Mouse (Mus musculus) G1E (cell line): ENCODE measurements around the gene Hist1h4h. TPM values are rescaled to one million over a fixed set of nuclear protein-coding genes. Genes with fewer than 3 reads are reported as not detected.

Experiments
- ATAC-seq: 2 replicates; pipeline ENCODE4 v1.8.0; 2016; ENCODE audit warnings: mild to moderate bottlenecking; ENCODE audit not compliant: insufficient number of reproducible peaks, poor library complexity, low FRiP score, severe bottlenecking; ENCODE audit errors: extremely low read depth
- DNase-seq: peaks from one replicate; pipeline ENCODE4 v3.0.0; 2012; ENCODE audit warnings: low spot score
- H3K27me3 ChIP-seq: 2 replicates; pipeline ENCODE4 v1.6.1; 2012; ENCODE audit warnings: mild to moderate bottlenecking, low read length, inconsistent platforms; ENCODE audit not compliant: insufficient read depth
- H3K36me3 ChIP-seq: replicated peaks from 2 replicates; pipeline ENCODE3; 2012; ENCODE audit warnings: mild to moderate bottlenecking, inconsistent platforms
- H3K4me1 ChIP-seq: 2 replicates; pipeline ENCODE4 v1.6.1; 2012; ENCODE audit warnings: low read depth, low read length, inconsistent platforms, mixed read lengths; ENCODE audit not compliant: insufficient read depth
- H3K4me3 ChIP-seq: 2 replicates; pipeline ENCODE4 v1.5.1; 2012; ENCODE audit warnings: low read depth, mild to moderate bottlenecking, inconsistent platforms, low read length, moderate library complexity, mixed read lengths
- H3K9me3 ChIP-seq: replicated peaks from 2 replicates; pipeline ENCODE4 v1.6.1; 2012; ENCODE audit warnings: inconsistent platforms
- CTCF ChIP-seq: IDR thresholded peaks from 2 replicates; pipeline ENCODE4 v1.5.1; 2012; ENCODE audit warnings: low read depth, low read length, inconsistent platforms, mixed read lengths
- GATA1 ChIP-seq: IDR thresholded peaks from 2 replicates; pipeline ENCODE4 v1.6.1; 2012; ENCODE audit warnings: borderline replicate concordance, low read length, inconsistent platforms, mixed read lengths
- GATA2 ChIP-seq: IDR thresholded peaks from 2 replicates; pipeline ENCODE4 v1.6.1; 2012; ENCODE audit warnings: low read depth, low read length, inconsistent platforms, borderline replicate concordance
- POLR2AphosphoS5 ChIP-seq: IDR thresholded peaks from 2 replicates; pipeline ENCODE4 v1.6.1; 2012; ENCODE audit warnings: low read depth, low read length, inconsistent platforms; ENCODE audit not compliant: insufficient replicate concordance
- TAL1 ChIP-seq: conservative IDR thresholded peaks from 2 replicates; pipeline ENCODE4 v1.6.1; 2012; ENCODE audit warnings: low read depth, low read length, inconsistent platforms, mixed read lengths
- polyA plus RNA-seq: library from polyadenylated mRNA; stranded (reverse); fragments of >175 nt; gene quantifications from 2 replicates; pipeline ENCODE4 v1.2.3, GENCODE M21; 2012
- total RNA-seq, 2 experiments: library from RNA; stranded (forward) in 1 of 2; stranded (reverse) in 1 of 2; fragments of 200-1000 nt in 1 of 2; fragments of >200 nt in 1 of 2; fragmentation: Nextera tagmentation in 1 of 2; gene quantifications; 2 replicates each; pipeline ENCODE4 v1.2.3; 2014 to 2017

The Hist1h4h gene
- total RNA-seq (2014; fragmentation: Nextera tagmentation), result 309 and 344 TPM in 2 replicates
- 843 and 1,115 TPM in 2 replicates for total RNA-seq (2017)
- 11.0 and 66.6 TPM in 2 replicates for polyA plus RNA-seq

DNA sequence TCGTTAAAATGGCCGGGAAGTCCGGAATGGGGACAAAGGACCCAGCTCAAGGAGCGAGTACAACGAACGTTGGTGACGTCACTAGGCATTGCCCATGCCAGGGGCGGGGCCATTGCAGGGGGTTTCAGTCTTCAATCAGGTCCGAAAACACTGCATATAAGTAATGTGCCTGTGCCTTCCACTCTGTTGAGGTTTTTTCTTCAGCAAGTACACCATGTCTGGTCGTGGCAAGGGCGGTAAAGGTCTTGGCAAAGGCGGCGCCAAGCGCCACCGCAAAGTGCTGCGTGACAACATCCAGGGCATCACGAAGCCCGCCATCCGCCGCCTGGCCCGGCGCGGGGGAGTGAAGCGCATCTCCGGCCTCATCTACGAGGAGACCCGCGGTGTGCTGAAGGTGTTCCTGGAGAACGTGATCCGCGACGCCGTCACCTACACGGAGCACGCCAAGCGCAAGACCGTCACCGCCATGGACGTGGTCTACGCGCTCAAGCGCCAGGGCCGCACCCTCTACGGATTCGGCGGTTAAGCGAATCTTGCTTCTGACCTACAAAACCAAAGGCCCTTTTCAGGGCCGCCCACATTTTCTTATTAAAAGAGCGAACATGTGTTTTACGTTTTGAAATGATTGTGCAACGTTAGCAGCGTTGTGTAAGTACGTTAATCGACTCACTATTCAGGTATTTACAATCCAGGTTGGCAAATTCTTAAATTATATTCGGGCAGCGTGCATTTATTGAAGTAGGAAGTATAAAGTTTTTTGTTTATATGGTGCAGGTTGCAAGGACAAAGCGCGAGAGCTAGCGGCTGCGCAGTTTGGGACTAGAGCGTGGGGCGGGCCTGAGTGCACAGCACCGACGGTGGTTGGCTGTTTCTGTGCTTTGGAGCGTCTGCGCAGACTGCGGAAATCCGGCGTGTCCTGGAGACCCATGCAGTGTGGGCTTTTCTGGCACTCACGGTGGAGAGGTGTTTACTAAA is at the start of gene Hist1h4h:
Gene Hist1h4h, plus strand, starts transcription at position 150 of the 975 bp plus-strand sequence.
- peak within 1 kb of the TSS; percentile 69 for H3K4me3 ChIP-seq
- H3K27me3 ChIP-seq, result no peaks in the 10 kb centered on the region
- TF ChIP-seq POLR2AphosphoS5 (peak; percentile 98), TAL1 (no peak)
- DNase-seq (peak; percentile 51), ATAC-seq (peak; percentile 43)
- H3K9me3 ChIP-seq, result no peaks in the 10 kb centered on the region
- no peaks in the 10 kb centered on the region for H3K36me3 ChIP-seq
- H3K4me1 ChIP-seq, result peaks cover 26% of the 10 kb centered on the region

DNA sequence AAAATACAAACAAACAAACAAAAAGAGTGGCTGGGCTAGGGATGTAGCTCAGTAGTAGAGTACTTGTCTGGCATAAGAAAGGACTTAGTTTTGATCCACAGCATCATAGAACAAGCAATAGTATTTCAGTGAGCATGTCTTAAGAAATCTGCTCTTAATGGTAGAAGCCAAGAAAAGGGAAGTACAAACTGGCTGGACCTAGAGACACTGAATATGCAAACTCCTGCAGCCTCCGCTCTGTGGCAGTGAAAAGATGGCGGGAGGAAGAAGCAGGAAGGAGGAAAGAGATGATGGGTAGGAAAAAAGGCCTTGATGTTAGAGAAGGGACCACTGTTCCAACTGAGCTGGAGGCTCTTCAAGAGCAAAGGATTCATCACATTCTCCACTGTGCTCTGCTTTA is 47.7 kb upstream of the Hist1h4h start:
- ATAC-seq (no peak), DNase-seq (no peak)
- Histone ChIP-seq H3K27me3 (peaks cover 64% of the 10 kb centered on the region), H3K36me3 (no peaks in the 10 kb centered on the region), H3K4me3 (no peak overlapping the region), H3K9me3 (no peaks in the 10 kb centered on the region), H3K4me1 (peaks cover 12% of the 10 kb centered on the region)
- TF ChIP-seq GATA1 (no peak), POLR2AphosphoS5 (no peak), GATA2 (no peak), TAL1 (no peak), CTCF (no peak)

- DNase-seq, result no peak
- TF ChIP-seq CTCF (no peak), GATA2 (no peak), POLR2AphosphoS5 (no peak)
- ATAC-seq, result no peak
- peaks cover 62% of the 10 kb centered on the region for H3K27me3 ChIP-seq
- no peak overlapping the region for H3K4me3 ChIP-seq
- no peaks in the 10 kb centered on the region for H3K9me3 ChIP-seq
- H3K36me3 ChIP-seq, result no peaks in the 10 kb centered on the region
- H3K4me1 ChIP-seq, result peaks cover 20% of the 10 kb centered on the region
These were observed 45.6 kb upstream of the Hist1h4h start for GRCm38 (mm10) chr13:23485271-23485670.

DNA sequence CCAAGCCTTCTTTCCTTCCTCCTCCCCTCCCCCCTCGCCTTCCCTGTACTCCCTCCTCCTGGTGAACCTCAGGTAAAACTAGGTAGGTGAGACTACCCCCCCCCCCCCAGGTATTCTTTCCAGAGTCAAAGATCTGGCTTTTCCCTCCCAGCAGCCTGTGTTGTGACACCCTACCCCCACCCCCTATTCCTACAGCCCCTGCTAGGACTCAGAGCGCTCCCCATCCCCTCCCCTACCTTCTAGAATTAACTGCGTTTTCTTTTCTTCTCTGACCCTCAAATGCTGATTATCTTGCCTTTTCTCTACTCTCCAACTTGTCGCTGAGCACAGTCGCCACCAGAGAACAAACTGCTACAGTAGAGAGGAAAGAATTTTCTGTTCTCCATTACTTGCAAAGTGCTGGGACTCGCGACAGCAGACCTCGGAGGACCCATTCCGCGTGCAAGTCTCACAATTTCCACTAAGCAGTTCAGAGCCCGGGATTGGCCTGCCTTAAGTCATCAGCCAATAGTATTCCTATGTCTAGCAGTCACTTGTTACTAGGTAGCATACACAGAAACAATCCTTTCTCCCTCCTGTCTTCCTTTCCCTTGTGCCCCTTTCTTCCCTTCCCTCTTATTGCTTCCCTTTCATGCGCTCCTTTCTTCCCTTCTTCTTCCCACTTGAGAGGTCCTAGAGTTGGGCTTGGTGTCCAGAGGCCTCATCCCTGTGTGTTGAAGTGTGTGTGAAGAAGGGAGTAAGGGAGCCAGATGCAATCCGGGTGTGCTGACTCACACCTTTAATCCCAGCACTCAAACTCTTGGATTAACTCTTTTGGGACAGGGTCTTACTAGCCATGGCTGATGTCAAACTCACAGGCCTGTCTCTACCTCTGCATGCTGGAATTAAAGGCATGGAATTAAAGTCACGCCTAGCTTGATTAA is 42.2 kb upstream of the Hist1h4h start, which contains the start of gene Btn2a2:
Gene Btn2a2, minus strand, starts transcription at position 458 of the 923 bp plus-strand sequence.
- ATAC-seq, result peak; percentile 84
- Histone ChIP-seq H3K9me3 (no peaks in the 10 kb centered on the region), H3K27me3 (peaks cover 35% of the 10 kb centered on the region), H3K36me3 (no peaks in the 10 kb centered on the region), H3K4me3 (no peak within 1 kb of the TSS; the same call in 1 of the 2 replicates), H3K4me1 (peaks cover 30% of the 10 kb centered on the region)
- DNase-seq, result no peak
- TF ChIP-seq TAL1 (no peak), CTCF (no peak), POLR2AphosphoS5 (no peak), GATA1 (no peak), GATA2 (no peak)

GRCm38 (mm10) chr13:23490863-23491262 is 40.0 kb upstream of the Hist1h4h start:
- TF ChIP-seq GATA1 (no peak), POLR2AphosphoS5 (no peak), CTCF (no peak), GATA2 (no peak), TAL1 (no peak)
- no peaks in the 10 kb centered on the region for H3K36me3 ChIP-seq
- no peak for DNase-seq
- ATAC-seq, result no peak
- H3K27me3 ChIP-seq, result peaks cover 43% of the 10 kb centered on the region
- H3K4me3 ChIP-seq, result no peak overlapping the region
- no peaks in the 10 kb centered on the region for H3K9me3 ChIP-seq
- peaks cover 27% of the 10 kb centered on the region for H3K4me1 ChIP-seq

GRCm38 (mm10) chr13:23491263-23491662 is 39.6 kb upstream of the Hist1h4h start:
- DNase-seq (no peak), ATAC-seq (no peak)
- no peak overlapping the region for H3K4me3 ChIP-seq
- H3K4me1 ChIP-seq, result peaks cover 23% of the 10 kb centered on the region
- TF ChIP-seq TAL1 (no peak), GATA1 (no peak), GATA2 (no peak), CTCF (no peak), POLR2AphosphoS5 (no peak)
- H3K27me3 ChIP-seq, result peaks cover 39% of the 10 kb centered on the region
- no peaks in the 10 kb centered on the region for H3K36me3 ChIP-seq
- no peaks in the 10 kb centered on the region for H3K9me3 ChIP-seq
